Mouse (Mus musculus) MEL (cell line): ENCODE results near the gene Med25. TPM values are rescaled to one million over a fixed set of nuclear protein-coding genes. Genes with fewer than 3 reads are reported as not detected.

Experiments
- DNase-seq: peaks from one replicate; pipeline ENCODE4 v3.0.0; 2011; ENCODE audit warnings: low read depth, low spot score
- H3K27ac ChIP-seq: 2 replicates; pipeline ENCODE4 v1.5.1; 2012; ENCODE audit warnings: low read depth, mild to moderate bottlenecking, control low read depth, low read length, moderate library complexity; ENCODE audit not compliant: control insufficient read depth
- H3K27me3 ChIP-seq, 2 experiments: fragments of 150-350 bp in 1 of 2; sonication (generic) in 1 of 2; 2 replicates each; pipeline ENCODE4 v1.6.1; 2012; ENCODE audit warnings: low read length in 2 of 2, mild to moderate bottlenecking in 2 of 2, improper control_type of control experiment in 1 of 2, moderate library complexity in 1 of 2; ENCODE audit not compliant: insufficient read depth in 2 of 2, control insufficient read depth in 1 of 2
- H3K36me3 ChIP-seq, 2 experiments: 2 replicates each; pipeline ENCODE4 v1.6.1; 2012 to 2014; ENCODE audit warnings: low read length in 2 of 2, improper control_type of control experiment in 1 of 2, inconsistent platforms in 1 of 2, mild to moderate bottlenecking in 1 of 2; ENCODE audit not compliant: insufficient read depth in 2 of 2, control insufficient read depth in 1 of 2
- H3K4me1 ChIP-seq, 2 experiments: fragments of 150-350 bp in 1 of 2; sonication (generic) in 1 of 2; 2 replicates each; pipeline ENCODE4 v1.6.1; 2012; ENCODE audit warnings: low read length in 2 of 2, improper control_type of control experiment in 1 of 2, mild to moderate bottlenecking in 1 of 2; ENCODE audit not compliant: insufficient read depth in 2 of 2, control insufficient read depth in 1 of 2
- H3K4me3 ChIP-seq, 2 experiments: fragments of 150-350 bp in 1 of 2; sonication (generic) in 1 of 2; 2 replicates each; pipeline ENCODE4 v1.5.1; 2012; ENCODE audit warnings: low read depth in 2 of 2, low read length in 2 of 2, mild to moderate bottlenecking in 2 of 2, moderate library complexity in 2 of 2, control low read depth in 1 of 2, improper control_type of control experiment in 1 of 2; ENCODE audit not compliant: control insufficient read depth in 1 of 2, insufficient read depth in 1 of 2
- H3K79me2 ChIP-seq: 2 replicates; pipeline ENCODE4 v1.6.1; 2012; ENCODE audit warnings: mild to moderate bottlenecking, low read length, moderate library complexity; ENCODE audit not compliant: control insufficient read depth, poor library complexity, insufficient read depth
- H3K9ac ChIP-seq: 2 replicates; pipeline ENCODE4 v1.6.1; 2012; ENCODE audit warnings: low read depth, mild to moderate bottlenecking, control low read depth, low read length, moderate library complexity; ENCODE audit not compliant: control insufficient read depth, poor library complexity, severe bottlenecking
- H3K9me3 ChIP-seq: fragments of 150-350 bp; sonication (generic); replicated peaks from 2 replicates; pipeline ENCODE4 v1.6.1; 2012; ENCODE audit warnings: mild to moderate bottlenecking, low read length, improper control_type of control experiment, moderate library complexity; ENCODE audit not compliant: insufficient read depth
- BHLHE40 ChIP-seq: IDR thresholded peaks from 2 replicates; pipeline ENCODE4 v1.6.1; 2012; ENCODE audit warnings: low read depth, mild to moderate bottlenecking, inconsistent platforms, low read length, improper control_type of control experiment, borderline replicate concordance
- CHD1 ChIP-seq: IDR thresholded peaks from 2 replicates; pipeline ENCODE4 v1.6.1; 2012; ENCODE audit warnings: low read depth, mild to moderate bottlenecking, inconsistent platforms, low read length, improper control_type of control experiment
- ELF1 ChIP-seq: IDR thresholded peaks from 2 replicates; pipeline ENCODE4 v1.6.1; 2014; ENCODE audit warnings: low read depth, mild to moderate bottlenecking, inconsistent platforms, low read length, improper control_type of control experiment, moderate library complexity
- GABPA ChIP-seq: IDR thresholded peaks from 2 replicates; pipeline ENCODE4 v1.6.1; 2012; ENCODE audit warnings: low read depth, mild to moderate bottlenecking, inconsistent platforms, low read length, improper control_type of control experiment, moderate library complexity
- MAFK ChIP-seq: IDR thresholded peaks from 2 replicates; pipeline ENCODE4 v1.6.1; 2011; ENCODE audit warnings: low read depth, mild to moderate bottlenecking, low read length, improper control_type of control experiment, borderline replicate concordance
- MXI1 ChIP-seq: IDR thresholded peaks from 2 replicates; pipeline ENCODE4 v1.6.1; 2011; ENCODE audit warnings: mild to moderate bottlenecking, low read depth, low read length, improper control_type of control experiment
- MYC ChIP-seq: IDR thresholded peaks from 2 replicates; pipeline ENCODE4 v1.6.1; 2011; ENCODE audit warnings: low read depth, mild to moderate bottlenecking, low read length, improper control_type of control experiment, moderate library complexity
- NELFE ChIP-seq: IDR thresholded peaks from 2 replicates; pipeline ENCODE4 v1.6.1; 2011; ENCODE audit warnings: low read depth, low read length, improper control_type of control experiment
- NRF1 ChIP-seq: IDR thresholded peaks from 2 replicates; pipeline ENCODE4 v1.6.1; 2014; ENCODE audit warnings: low read depth, mild to moderate bottlenecking, inconsistent platforms, low read length, improper control_type of control experiment, moderate library complexity; ENCODE audit not compliant: poor library complexity, insufficient read depth, severe bottlenecking
- POLR2A ChIP-seq, 2 experiments: IDR thresholded peaks; 2 replicates each; pipeline ENCODE4 v1.6.1; 2011 to 2012; ENCODE audit warnings: low read length in 2 of 2, mild to moderate bottlenecking in 2 of 2, control low read depth in 1 of 2, improper control_type of control experiment in 1 of 2, low read depth in 1 of 2, moderate library complexity in 1 of 2; ENCODE audit not compliant: control insufficient read depth in 1 of 2, insufficient read depth in 1 of 2, poor library complexity in 1 of 2
- POLR2AphosphoS5 ChIP-seq: IDR thresholded peaks from 2 replicates; pipeline ENCODE4 v1.6.1; 2012; ENCODE audit warnings: low read depth, borderline replicate concordance, mild to moderate bottlenecking, inconsistent platforms, low read length, moderate library complexity, mixed read lengths
- RAD21 ChIP-seq: IDR thresholded peaks from 2 replicates; pipeline ENCODE4 v1.6.1; 2011; ENCODE audit warnings: mild to moderate bottlenecking, low read depth, low read length, improper control_type of control experiment
- SIN3A ChIP-seq: IDR thresholded peaks from 2 replicates; pipeline ENCODE4 v1.6.1; 2012; ENCODE audit warnings: low read length, improper control_type of control experiment, inconsistent platforms
- TAL1 ChIP-seq: IDR thresholded peaks from 2 replicates; pipeline ENCODE4 v1.6.1; 2012; ENCODE audit warnings: mild to moderate bottlenecking, inconsistent platforms, low read length, moderate library complexity, mixed read lengths
- TCF12 ChIP-seq: IDR thresholded peaks from 2 replicates; pipeline ENCODE4 v1.6.1; 2014; ENCODE audit warnings: low read depth, mild to moderate bottlenecking, inconsistent platforms, low read length, improper control_type of control experiment, moderate library complexity
- UBTF ChIP-seq: IDR thresholded peaks from 2 replicates; pipeline ENCODE4 v1.6.1; 2012; ENCODE audit warnings: low read depth, mild to moderate bottlenecking, inconsistent platforms, low read length, improper control_type of control experiment, moderate library complexity, borderline replicate concordance; ENCODE audit not compliant: insufficient read depth
- USF1 ChIP-seq: IDR thresholded peaks from 2 replicates; pipeline ENCODE4 v1.6.1; 2014; ENCODE audit warnings: low read depth, mild to moderate bottlenecking, inconsistent platforms, low read length, improper control_type of control experiment, moderate library complexity
- ZMIZ1 ChIP-seq: IDR thresholded peaks from 2 replicates; pipeline ENCODE4 v1.6.1; 2012; ENCODE audit warnings: low read depth, mild to moderate bottlenecking, inconsistent platforms, low read length, improper control_type of control experiment, moderate library complexity
- polyA plus RNA-seq, 2 experiments: library from polyadenylated mRNA; stranded (reverse) in 1 of 2; unstranded in 1 of 2; fragments of >175 nt in 1 of 2; fragments of >200 nt in 1 of 2; gene quantifications; 2 replicates each; pipeline versions ENCODE4 v1.2.1 to v1.2.4; 2012; ENCODE audit warnings: low replicate concordance in 2 of 2, low read depth in 1 of 2; ENCODE audit not compliant: insufficient read length in 2 of 2, insufficient read depth in 1 of 2, missing spikeins in 1 of 2
- total RNA-seq: library from RNA; depleted of rRNA; stranded (reverse); fragments of 300-350 nt; gene quantifications from 2 replicates; pipeline ENCODE4 v1.2.3, GENCODE M21; 2012

Gene Med25
- total and polyA plus RNA-seq, 3 experiments = 53.9 to 118 TPM; not detected in 1

- no peaks in the 10 kb centered on the region for H3K4me1 ChIP-seq
- no peaks in the 10 kb centered on the region for H3K79me2 ChIP-seq
- no peak overlapping the region for H3K9ac ChIP-seq
- no peak overlapping the region for H3K4me3 ChIP-seq
- no peak overlapping the region for H3K27ac ChIP-seq
- H3K36me3 ChIP-seq = peaks cover 0 to 3% of the 10 kb centered on the region in 2 experiments; a peak in 2 of 4 replicates
- H3K9me3 ChIP-seq = no peaks in the 10 kb centered on the region
- no peak for DNase-seq
- H3K27me3 ChIP-seq = no peaks in the 10 kb centered on the region
- TF ChIP-seq BHLHE40 (no peak), TCF12 (no peak), GABPA (no peak), TAL1 (no peak), NRF1 (no peak), ZMIZ1 (no peak), POLR2AphosphoS5 (no peak), SIN3A (no peak), USF1 (no peak), RAD21 (no peak)
Measured at GRCm38 (mm10) chr7:44916881-44917280, 24.4 kb upstream of the Med25 start.

DNA sequence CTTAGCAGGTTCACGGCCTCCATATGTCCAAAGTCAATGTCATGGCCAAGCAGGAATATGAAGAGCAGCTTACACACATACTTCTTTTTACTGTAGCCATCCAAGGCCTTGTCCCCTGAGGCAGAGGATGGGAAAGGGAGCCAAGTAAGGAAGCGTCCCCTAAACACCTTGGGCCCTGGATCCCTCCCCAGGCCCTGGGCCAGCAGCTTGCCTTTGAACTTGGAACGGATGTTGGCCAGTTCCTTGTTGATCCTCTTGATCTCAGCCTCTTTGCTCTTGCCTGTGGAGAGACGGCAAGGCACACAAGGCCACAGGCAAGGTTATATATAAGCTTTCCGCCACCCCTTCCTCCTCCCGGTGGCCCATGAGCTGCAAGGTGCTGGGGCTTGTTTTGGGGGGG is 23.7 kb upstream of the Med25 start:
- TF ChIP-seq MAFK (no peak), UBTF (no peak), BHLHE40 (no peak)
- TF ChIP-seq, all 39 proteins: peak for 0
- H3K4me3 ChIP-seq = no peak overlapping the region

DNA sequence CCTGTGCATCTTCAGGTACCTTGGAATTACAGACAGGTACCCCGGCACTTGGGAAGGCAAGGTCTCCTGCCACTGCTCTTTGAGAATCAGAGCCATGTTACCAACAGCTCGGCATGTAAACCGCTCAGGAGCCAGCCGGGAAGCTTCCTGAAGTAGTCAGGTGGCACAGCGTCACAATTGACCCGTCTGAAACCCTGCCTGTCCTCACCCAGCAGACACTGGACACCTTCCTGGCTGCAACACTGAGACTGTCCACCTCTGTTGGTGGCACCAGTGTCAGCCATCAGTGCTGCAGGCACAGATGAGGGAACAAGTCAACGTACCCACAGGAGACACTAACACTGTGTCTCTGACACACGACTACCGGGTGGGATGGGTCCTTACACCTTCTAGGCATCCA is 22.8 kb upstream of the Med25 start:
- DNase-seq = no peak
- Histone ChIP-seq H3K9ac (no peak overlapping the region), H3K27ac (no peak overlapping the region), H3K4me1 (no peaks in the 10 kb centered on the region), H3K36me3 (peaks cover 0 to 1% of the 10 kb centered on the region in 2 experiments; a peak in 2 of 4 replicates), H3K79me2 (no peaks in the 10 kb centered on the region), H3K27me3 (no peaks in the 10 kb centered on the region), H3K9me3 (no peaks in the 10 kb centered on the region), H3K4me3 (no peak overlapping the region)
- TF ChIP-seq POLR2A (IDR thresholded peaks at IDR 0.05; ENCODE audit: control insufficient read depth in 1 of 2, insufficient read depth in 1 of 2, low read depth in 1 of 2, low read length in 2 of 2, poor library complexity in 1 of 2) (no peak), MXI1 (no peak), ELF1 (no peak), MYC (no peak), CHD1 (no peak), NELFE (no peak), RAD21 (no peak)

More for the DNA sequence above, 23.7 kb upstream of the Med25 start:
- no peak for DNase-seq
- no peak overlapping the region for H3K27ac ChIP-seq
- H3K9me3 ChIP-seq = no peaks in the 10 kb centered on the region
- H3K36me3 ChIP-seq = peaks cover 0 to 3% of the 10 kb centered on the region in 2 experiments; a peak in 2 of 4 replicates
- H3K9ac ChIP-seq = no peak overlapping the region
- H3K79me2 ChIP-seq = no peaks in the 10 kb centered on the region
- H3K4me1 ChIP-seq = no peaks in the 10 kb centered on the region
- no peaks in the 10 kb centered on the region for H3K27me3 ChIP-seq
